Mouse (Mus musculus): ENCODE results near the gene Lbp.
A peak's percentile ranks its signal among the peaks of the same experiment; 100 is the strongest.

The Lbp gene

GRCm38 (mm10) chr2:158334356-158334755 is 28.1 kb downstream of the Lbp start:
- Histone ChIP-seq H3K36me3 (ENCODE audit: control insufficient read depth, insufficient read depth, low read length, poor library complexity, severe bottlenecking) (no peaks in the 10 kb centered on the region), H3K27me3 (ENCODE audit: control insufficient read depth, insufficient read depth, low read length, poor library complexity, severe bottlenecking) (no peaks in the 10 kb centered on the region)
- DNase-seq (ENCODE audit: low read depth, low spot score) = no peak

- Histone ChIP-seq H3K27me3 (ENCODE audit: control insufficient read depth, insufficient read depth, low read length, poor library complexity, severe bottlenecking) (no peaks in the 10 kb centered on the region), H3K36me3 (ENCODE audit: control insufficient read depth, insufficient read depth, low read length, poor library complexity, severe bottlenecking) (no peaks in the 10 kb centered on the region)
- no peak for DNase-seq (ENCODE audit: low read depth, low spot score)
These were observed 31.4 kb downstream of the Lbp start for GRCm38 (mm10) chr2:158337698-158338097.

GRCm38 (mm10) chr2:158339948-158340564 is 33.8 kb downstream of the Lbp start:
- no peaks in the 10 kb centered on the region for H3K36me3 ChIP-seq (ENCODE audit: control insufficient read depth, insufficient read depth, low read length, poor library complexity, severe bottlenecking)
- no peaks in the 10 kb centered on the region for H3K27me3 ChIP-seq (ENCODE audit: control insufficient read depth, insufficient read depth, low read length, poor library complexity, severe bottlenecking)
- DNase-seq (ENCODE audit: low read depth, low spot score) = peak; percentile 62

GRCm38 (mm10) chr2:158341324-158341723 is 35.0 kb downstream of the Lbp start:
- H3K27me3 ChIP-seq (ENCODE audit: control insufficient read depth, insufficient read depth, low read length, poor library complexity, severe bottlenecking) = no peaks in the 10 kb centered on the region
- no peak for DNase-seq (ENCODE audit: low read depth, low spot score)
- H3K36me3 ChIP-seq (ENCODE audit: control insufficient read depth, insufficient read depth, low read length, poor library complexity, severe bottlenecking) = no peaks in the 10 kb centered on the region

- DNase-seq (ENCODE audit: low read depth, low spot score) = no peak
- Histone ChIP-seq H3K27me3 (ENCODE audit: control insufficient read depth, insufficient read depth, low read length, poor library complexity, severe bottlenecking) (no peaks in the 10 kb centered on the region), H3K36me3 (ENCODE audit: control insufficient read depth, insufficient read depth, low read length, poor library complexity, severe bottlenecking) (no peaks in the 10 kb centered on the region)
These were observed 37.2 kb downstream of the Lbp start for GRCm38 (mm10) chr2:158343495-158343894.

- Histone ChIP-seq H3K36me3 (ENCODE audit: control insufficient read depth, insufficient read depth, low read length, poor library complexity, severe bottlenecking) (no peaks in the 10 kb centered on the region), H3K27me3 (ENCODE audit: control insufficient read depth, insufficient read depth, low read length, poor library complexity, severe bottlenecking) (no peaks in the 10 kb centered on the region)
- no peak for DNase-seq (ENCODE audit: low read depth, low spot score)
These were observed 40.2 kb downstream of the Lbp start for GRCm38 (mm10) chr2:158346467-158346866.

GRCm38 (mm10) chr2:158347868-158348267 is 41.6 kb downstream of the Lbp start:
- peak; percentile 76 for DNase-seq (ENCODE audit: low read depth, low spot score)
- no peaks in the 10 kb centered on the region for H3K27me3 ChIP-seq (ENCODE audit: control insufficient read depth, insufficient read depth, low read length, poor library complexity, severe bottlenecking)
- H3K36me3 ChIP-seq (ENCODE audit: control insufficient read depth, insufficient read depth, low read length, poor library complexity, severe bottlenecking) = no peaks in the 10 kb centered on the region; the same call in 1 of the 2 replicates

- Histone ChIP-seq H3K27me3 (ENCODE audit: control insufficient read depth, insufficient read depth, low read length, poor library complexity, severe bottlenecking) (no peaks in the 10 kb centered on the region; the same call in 1 of the 2 replicates), H3K36me3 (ENCODE audit: control insufficient read depth, insufficient read depth, low read length, poor library complexity, severe bottlenecking) (peaks cover 8% of the 10 kb centered on the region; the same call in 1 of the 2 replicates)
- no peak for DNase-seq (ENCODE audit: low read depth, low spot score)
These were observed 46.7 kb downstream of the Lbp start for GRCm38 (mm10) chr2:158352801-158353520.

GRCm38 (mm10) chr2:158354348-158355114 is 48.2 kb downstream of the Lbp start:
- H3K27me3 ChIP-seq (ENCODE audit: control insufficient read depth, insufficient read depth, low read length, poor library complexity, severe bottlenecking) = no peaks in the 10 kb centered on the region; the same call in 1 of the 2 replicates
- H3K36me3 ChIP-seq (ENCODE audit: control insufficient read depth, insufficient read depth, low read length, poor library complexity, severe bottlenecking) = peaks cover 12% of the 10 kb centered on the region
- peak; percentile 17 for DNase-seq (ENCODE audit: low read depth, low spot score)

GRCm38 (mm10) chr2:158355238-158355637 is 48.9 kb downstream of the Lbp start:
- Histone ChIP-seq H3K27me3 (ENCODE audit: control insufficient read depth, insufficient read depth, low read length, poor library complexity, severe bottlenecking) (no peaks in the 10 kb centered on the region; the same call in 1 of the 2 replicates), H3K36me3 (ENCODE audit: control insufficient read depth, insufficient read depth, low read length, poor library complexity, severe bottlenecking) (peaks cover 12% of the 10 kb centered on the region)
- no peak for DNase-seq (ENCODE audit: low read depth, low spot score)

- H3K27me3 ChIP-seq (ENCODE audit: control insufficient read depth, insufficient read depth, low read length, poor library complexity, severe bottlenecking) = no peaks in the 10 kb centered on the region; the same call in 1 of the 2 replicates
- DNase-seq (ENCODE audit: low read depth, low spot score) = no peak
These were observed 49.8 kb downstream of the Lbp start for GRCm38 (mm10) chr2:158356121-158356520.

GRCm38 (mm10) chr2:158359757-158360620 is 53.7 kb downstream of the Lbp start:
- Histone ChIP-seq H3K27me3 (ENCODE audit: control insufficient read depth, insufficient read depth, low read length, poor library complexity, severe bottlenecking) (no peaks in the 10 kb centered on the region; the same call in 1 of the 2 replicates), H3K36me3 (ENCODE audit: control insufficient read depth, insufficient read depth, low read length, poor library complexity, severe bottlenecking) (peaks cover 9% of the 10 kb centered on the region)
- no peak for DNase-seq (ENCODE audit: low read depth, low spot score)

More at GRCm38 (mm10) chr2:158356121-158356520, 49.8 kb downstream of the Lbp start:
- peaks cover 12% of the 10 kb centered on the region for H3K36me3 ChIP-seq (ENCODE audit: control insufficient read depth, insufficient read depth, low read length, poor library complexity, severe bottlenecking)

- H3K36me3 ChIP-seq (ENCODE audit: control insufficient read depth, insufficient read depth, low read length, poor library complexity, severe bottlenecking) = peaks cover 7% of the 10 kb centered on the region
- no peaks in the 10 kb centered on the region; the same call in 1 of the 2 replicates for H3K27me3 ChIP-seq (ENCODE audit: control insufficient read depth, insufficient read depth, low read length, poor library complexity, severe bottlenecking)
- DNase-seq (ENCODE audit: low read depth, low spot score) = peak; percentile 93
These were observed 54.8 kb downstream of the Lbp start for GRCm38 (mm10) chr2:158360873-158361677.

Data from splenic B cell, adult 2 months (primary cell).